Mouse (Mus musculus) liver, adult 2 months (tissue): Measurements from ENCODE around the gene 1700016D06Rik.

ENCODE experiments used
- CTCF ChIP-seq: fragments of 200-500 bp; IDR thresholded peaks from 2 replicates; pipeline ENCODE4 v1.5.1; 2011; ENCODE audit warnings: low read depth, low read length, control low read depth
- POLR2A ChIP-seq: fragments of 200-500 bp; IDR thresholded peaks from 2 replicates; pipeline ENCODE4 v1.6.1; 2011; ENCODE audit warnings: low read length, control low read depth; ENCODE audit not compliant: insufficient read depth; ENCODE audit errors: extremely low read depth

DNA sequence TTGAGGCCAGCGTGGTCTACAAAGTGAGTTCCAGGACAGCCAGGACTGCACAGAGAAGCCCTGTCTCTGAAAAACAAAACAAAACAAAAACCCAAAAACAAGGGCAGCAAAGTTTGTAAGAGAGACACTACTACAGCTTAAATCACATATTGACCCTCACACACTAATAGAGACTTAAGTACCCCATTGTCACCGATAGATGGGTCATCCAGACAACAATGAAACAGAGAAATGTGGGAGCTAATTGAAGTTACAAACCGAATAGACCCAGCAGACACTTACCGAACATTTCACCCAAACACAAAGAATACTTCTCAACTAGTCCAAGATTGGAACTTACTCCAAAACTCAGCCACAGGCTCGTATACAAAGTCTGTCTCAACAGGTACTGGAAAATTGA lies 50.8 kb downstream of the 1700016D06Rik start:
- TF ChIP-seq CTCF (no peak), POLR2A (no peak)
